Mouse (Mus musculus) CH12.LX (cell line): ENCODE measurements at regions not wholly inside any gene's neighbourhood (a gene's known extent, or its start where the extent isn't known, plus 50 kb on each side); places are given as distances from the start of the nearest gene placed in this dataset.

Experiments used
- DNase-seq: peaks from one replicate; pipeline ENCODE4 v3.0.0-alpha.2; 2013; ENCODE audit errors: extremely low read depth
- H3K27ac ChIP-seq: 2 replicates; pipeline ENCODE4 v1.5.1; 2012; ENCODE audit warnings: low read depth, mild to moderate bottlenecking, control low read depth, moderate library complexity; ENCODE audit not compliant: insufficient read depth
- H3K27me3 ChIP-seq: replicated peaks from 2 replicates; pipeline ENCODE3; 2012; ENCODE audit warnings: inconsistent platforms
- H3K36me3 ChIP-seq, 2 experiments: replicated peaks in 1 of 2; 2 replicates each; pipeline versions ENCODE3 to v1.6.1; 2012; ENCODE audit warnings: inconsistent platforms in 1 of 2, low read length in 1 of 2, mild to moderate bottlenecking in 1 of 2, mixed read lengths in 1 of 2, moderate library complexity in 1 of 2; ENCODE audit not compliant: control insufficient read depth in 1 of 2, insufficient read depth in 1 of 2
- H3K4me1 ChIP-seq, 2 experiments: 2 replicates each; pipeline ENCODE4 v1.6.1; 2012; ENCODE audit warnings: inconsistent platforms in 1 of 2, moderate library complexity in 1 of 2; ENCODE audit not compliant: insufficient read depth in 2 of 2, control insufficient read depth in 1 of 2
- H3K4me2 ChIP-seq: 2 replicates; pipeline ENCODE4 v1.6.1; 2012; ENCODE audit warnings: low read depth, mild to moderate bottlenecking, control low read depth; ENCODE audit not compliant: poor library complexity, insufficient read depth, severe bottlenecking
- H3K4me3 ChIP-seq, 3 experiments: fragments of 150-350 bp in 1 of 3; sonication (generic) in 1 of 3; replicated peaks in 1 of 3; 2 replicates each; pipeline versions ENCODE3 to v1.5.1; 2011 to 2012; ENCODE audit warnings: low read depth in 2 of 3, low read length in 2 of 3, mild to moderate bottlenecking in 2 of 3, moderate library complexity in 2 of 3, control low read depth in 1 of 3, improper control_type of control experiment in 1 of 3, inconsistent platforms in 1 of 3, mixed read lengths in 1 of 3; ENCODE audit not compliant: poor library complexity in 1 of 3
- H3K79me2 ChIP-seq: replicated peaks from 2 replicates; pipeline ENCODE4 v1.6.1; 2012; ENCODE audit warnings: mild to moderate bottlenecking, moderate library complexity; ENCODE audit not compliant: control insufficient read depth, poor library complexity, insufficient read depth, severe bottlenecking; ENCODE audit errors: extremely low read depth
- H3K9ac ChIP-seq: 2 replicates; pipeline ENCODE4 v1.6.1; 2012; ENCODE audit warnings: low read depth, mild to moderate bottlenecking, control low read depth, moderate library complexity; ENCODE audit not compliant: insufficient read depth
- H3K9me3 ChIP-seq: replicated peaks from 2 replicates; pipeline ENCODE3; 2012; ENCODE audit warnings: low read length, inconsistent platforms, mixed read lengths
- E2F4 ChIP-seq: IDR thresholded peaks from 2 replicates; pipeline ENCODE4 v1.6.1; 2011; ENCODE audit warnings: low read depth, low read length, improper control_type of control experiment; ENCODE audit not compliant: insufficient replicate concordance
- ELF1 ChIP-seq: IDR thresholded peaks from 2 replicates; pipeline ENCODE4 v1.6.1; 2014; ENCODE audit warnings: low read depth, mild to moderate bottlenecking, inconsistent platforms, low read length, improper control_type of control experiment
- ETS1 ChIP-seq: conservative IDR thresholded peaks from 2 replicates; pipeline ENCODE4 v1.6.1; 2012; ENCODE audit warnings: low read depth, mild to moderate bottlenecking, inconsistent platforms, low read length, improper control_type of control experiment, moderate library complexity
- GABPA ChIP-seq: IDR thresholded peaks from 2 replicates; pipeline ENCODE4 v1.6.1; 2012; ENCODE audit warnings: low read depth, low read length, improper control_type of control experiment, inconsistent platforms; ENCODE audit not compliant: insufficient replicate concordance
- HCFC1 ChIP-seq: IDR thresholded peaks from 2 replicates; pipeline ENCODE4 v1.6.1; 2012; ENCODE audit warnings: low read depth, mild to moderate bottlenecking, inconsistent platforms, low read length, improper control_type of control experiment
- JUN ChIP-seq: IDR thresholded peaks from 2 replicates; pipeline ENCODE4 v1.6.1; 2011; ENCODE audit warnings: low read depth, mild to moderate bottlenecking, low read length, improper control_type of control experiment, moderate library complexity; ENCODE audit not compliant: insufficient read depth
- KAT2A ChIP-seq: IDR thresholded peaks from 2 replicates; pipeline ENCODE4 v1.6.1; 2012; ENCODE audit warnings: low read length, improper control_type of control experiment, inconsistent platforms; ENCODE audit not compliant: insufficient replicate concordance
- MEF2A ChIP-seq: IDR thresholded peaks from 2 replicates; pipeline ENCODE4 v1.6.1; 2014; ENCODE audit warnings: low read depth, mild to moderate bottlenecking, inconsistent platforms, low read length, improper control_type of control experiment, borderline replicate concordance
- MXI1 ChIP-seq: IDR thresholded peaks from 2 replicates; pipeline ENCODE4 v1.6.1; 2011; ENCODE audit warnings: mild to moderate bottlenecking, low read depth, low read length, improper control_type of control experiment
- MYC ChIP-seq: IDR thresholded peaks from 2 replicates; pipeline ENCODE4 v1.6.1; 2011; ENCODE audit warnings: low read depth, mild to moderate bottlenecking, improper control_type of control experiment, low read length
- NELFE ChIP-seq: IDR thresholded peaks from 2 replicates; pipeline ENCODE4 v1.6.1; 2011; ENCODE audit warnings: low read depth, low read length, improper control_type of control experiment
- NRF1 ChIP-seq: IDR thresholded peaks from 2 replicates; pipeline ENCODE4 v1.6.1; 2014; ENCODE audit warnings: low read depth, mild to moderate bottlenecking, inconsistent platforms, low read length, improper control_type of control experiment, moderate library complexity
- POLR2A ChIP-seq: IDR thresholded peaks from 2 replicates; pipeline ENCODE4 v1.6.1; 2011; ENCODE audit warnings: low read depth, mild to moderate bottlenecking, improper control_type of control experiment, low read length
- POLR2AphosphoS2 ChIP-seq: IDR thresholded peaks from 2 replicates; pipeline ENCODE4 v1.6.1; 2011; ENCODE audit warnings: low read depth, low read length, improper control_type of control experiment
- RAD21 ChIP-seq: IDR thresholded peaks from 2 replicates; pipeline ENCODE4 v1.6.1; 2011; ENCODE audit warnings: low read depth, mild to moderate bottlenecking, low read length, improper control_type of control experiment, moderate library complexity
- RCOR1 ChIP-seq: conservative IDR thresholded peaks from 2 replicates; pipeline ENCODE4 v1.6.1; 2012; ENCODE audit warnings: low read depth, mild to moderate bottlenecking, inconsistent platforms, low read length, improper control_type of control experiment
- SMC3 ChIP-seq: IDR thresholded peaks from 2 replicates; pipeline ENCODE4 v1.6.1; 2011; ENCODE audit warnings: low read depth, low read length, improper control_type of control experiment
- TBP ChIP-seq: conservative IDR thresholded peaks from 2 replicates; pipeline ENCODE4 v1.6.1; 2011; ENCODE audit warnings: low read depth, low read length, improper control_type of control experiment
- UBTF ChIP-seq: IDR thresholded peaks from 2 replicates; pipeline ENCODE4 v1.6.1; 2012; ENCODE audit warnings: low read depth, mild to moderate bottlenecking, inconsistent platforms, low read length, improper control_type of control experiment, moderate library complexity
- USF2 ChIP-seq: conservative IDR thresholded peaks from 2 replicates; pipeline ENCODE4 v1.6.1; 2011; ENCODE audit warnings: low read depth, low read length, improper control_type of control experiment
- ZC3H11A ChIP-seq: IDR thresholded peaks from 2 replicates; pipeline ENCODE4 v1.6.1; 2012; ENCODE audit warnings: low read depth, mild to moderate bottlenecking, inconsistent platforms, low read length, improper control_type of control experiment
- ZKSCAN1 ChIP-seq: IDR thresholded peaks from 2 replicates; pipeline ENCODE4 v1.6.1; 2012; ENCODE audit warnings: low read depth, inconsistent platforms, low read length, improper control_type of control experiment, borderline replicate concordance
- ZMIZ1 ChIP-seq: IDR thresholded peaks from 2 replicates; pipeline ENCODE4 v1.6.1; 2012; ENCODE audit warnings: low read depth, mild to moderate bottlenecking, inconsistent platforms, low read length, improper control_type of control experiment
- dilution Hi-C: fragments of 300-500 bp; cut with MboI; formaldehyde crosslinking; loops from 2 replicates; pipeline ENCODE4 v1.14.3; 2020; ENCODE audit warnings: low sequenced_read_pairs; ENCODE audit not compliant: extremely low pct_unique_long_range_greater_than_20kb, extremely low pct_ligation_motif_present
- in situ Hi-C: fragments of 300-500 bp; cut with MboI; formaldehyde crosslinking; loops from 3 replicates; pipeline ENCODE4 v1.14.3; 2019; ENCODE audit warnings: low sequenced_read_pairs, low pct_ligation_motif_present, low pct_unique_long_range_greater_than_20kb, mixed read lengths

- no peak overlapping the region for H3K4me3 ChIP-seq
- in situ Hi-C loops (no loop called here), dilution Hi-C loops (no loop called here)
- no peak for TF ChIP-seq ELF1
- TF ChIP-seq JUN, result no peak
- TF ChIP-seq SMC3, result no peak
- no peak for TF ChIP-seq TBP
- no peak for TF ChIP-seq MEF2A
- no peak overlapping the region for H3K27ac ChIP-seq
- H3K27me3 ChIP-seq, result no peaks in the 10 kb centered on the region
- no peak for DNase-seq
- no peak overlapping the region for H3K4me2 ChIP-seq
- H3K79me2 ChIP-seq, result no peaks in the 10 kb centered on the region
- no peak overlapping the region for H3K9ac ChIP-seq
- H3K4me1 ChIP-seq, result peaks cover 22 to 60% of the 10 kb centered on the region in 2 experiments
- H3K9me3 ChIP-seq, result peaks cover 8% of the 10 kb centered on the region
- H3K36me3 ChIP-seq, result peaks cover 0 to 2% of the 10 kb centered on the region in 2 experiments
Observed at GRCm38 (mm10) chr9:61673575-61674203, 240.7 kb downstream of the Rplp1 start.

DNA sequence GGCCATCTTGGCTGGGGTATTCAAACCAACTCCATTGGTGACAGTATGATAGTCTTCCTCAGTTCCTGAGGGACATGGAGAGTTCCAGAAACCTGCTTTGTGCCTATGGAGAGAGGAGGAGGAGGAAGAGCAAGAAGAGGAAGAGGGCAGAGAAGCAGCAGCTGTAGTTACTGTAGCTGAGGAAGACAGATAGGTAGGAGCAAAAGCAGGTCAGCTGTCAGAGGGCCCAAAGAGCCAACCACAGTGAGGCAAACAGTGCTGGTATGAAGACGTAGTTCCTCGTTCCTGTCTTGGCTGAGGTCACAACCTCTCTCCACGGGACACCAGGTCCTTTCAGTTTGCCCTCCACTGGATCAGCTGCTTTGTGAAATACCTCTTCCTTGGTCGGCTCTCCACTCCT is 243.4 kb downstream of the Rplp1 start:
- dilution Hi-C loops, result no loop called here
- in situ Hi-C loops, result no loop called here
- Histone ChIP-seq H3K27me3 (no peaks in the 10 kb centered on the region), H3K9me3 (peaks cover 8% of the 10 kb centered on the region)
- no peak for TF ChIP-seq KAT2A
- TF ChIP-seq, all 38 proteins: peak for 0
- Histone ChIP-seq H3K9ac (no peak overlapping the region), H3K79me2 (no peaks in the 10 kb centered on the region), H3K4me3 (no peak overlapping the region), H3K27ac (no peak overlapping the region), H3K4me2 (no peak overlapping the region), H3K4me1 (peaks cover 31 to 65% of the 10 kb centered on the region in 2 experiments), H3K36me3 (peaks cover 0 to 2% of the 10 kb centered on the region in 2 experiments)
- DNase-seq, result no peak

GRCm38 (mm10) chr9:61669729-61670520 is 244.4 kb downstream of the Rplp1 start:
- peak; percentile 79 for DNase-seq
- Histone ChIP-seq H3K9ac (0 out of 2 replicates have a peak overlapping the region, but pooled peaks have one; percentile 17), H3K4me1 (peaks cover 39 to 66% of the 10 kb centered on the region in 2 experiments), H3K79me2 (no peaks in the 10 kb centered on the region), H3K27me3 (no peaks in the 10 kb centered on the region), H3K36me3 (peaks cover 0 to 2% of the 10 kb centered on the region in 2 experiments), H3K9me3 (peaks cover 8% of the 10 kb centered on the region), H3K4me3 (no peak overlapping the region), H3K27ac (peak overlapping the region; percentile 88), H3K4me2 (peak overlapping the region; percentile 58; the same call in 1 of the 2 replicates)
- in situ Hi-C loops (no loop called here), dilution Hi-C loops (no loop called here)
- TF ChIP-seq SMC3 (no peak), HCFC1 (no peak), POLR2A (no peak), ZMIZ1 (no peak), RCOR1 (peak; percentile 58; the same call in 1 of the 2 replicates), MYC (no peak), POLR2AphosphoS2 (no peak), UBTF (no peak), RAD21 (no peak), ZC3H11A (no peak), MEF2A (peak; percentile 57), ZKSCAN1 (no peak), MXI1 (no peak), E2F4 (no peak), ETS1 (peak; percentile 96), USF2 (no peak), GABPA (no peak), NRF1 (no peak), NELFE (no peak)
